In genomic region chr13:104228384-104229066, GRCm38 (mm10) we compare ENCODE assay signal across 8 mouse cellular contexts. TPM values are rescaled to one million over a fixed set of nuclear protein-coding genes. Genes with fewer than 3 reads are reported as not detected.
DNase-seq lines count a peak whose midpoint lies in the region; ATAC-seq and TF ChIP-seq lines count a peak whose summit lies in the region.

Cenpk (plus strand) TSS chr13:104228611.
Ppwd1 (minus strand) TSS chr13:104228843.

- in situ Hi-C loops in Patski (cut with MboI; ENCODE audit: low pct_unique_long_range_greater_than_20kb) = no loop called here

- H3K4me3 ChIP-seq in hindbrain, embryonic 13.5 days = peak within 1 kb of the TSS; percentile 74

- no peaks in the 10 kb centered on the region for H3K27me3 ChIP-seq in Patski
- no peaks in the 10 kb centered on the region for H3K27me3 ChIP-seq in hindbrain, embryonic 13.5 days

- CTCF ChIA-PET in Patski (lab: Charles Lee) = interaction anchor here (0.8 to 0.9 kb wide), 2 partner anchors 57 to 62 kb away, joined by 3 read pairs; no protein-coding TSS in a partner anchor

- H3K36me3 ChIP-seq in hindbrain, embryonic 13.5 days = no peaks in the 10 kb centered on the region

- peak; percentile 96 for ATAC-seq in Patski
- ATAC-seq in hindbrain, embryonic 13.5 days (ENCODE audit: low FRiP score) = peak; percentile 100

- peak within 1 kb of the TSS; percentile 86 for H3K9ac ChIP-seq in hindbrain, embryonic 13.5 days

- peak within 1 kb of the TSS; percentile 94 for H3K27ac ChIP-seq in hindbrain, embryonic 13.5 days

- no peak for TF ChIP-seq CTCF in Patski (IDR thresholded peaks at IDR 0.05)

- WGBS in hindbrain, embryonic 13.5 days = under 1% methylated on average over 55 of the region's 55 CpGs

- H3K9me3 ChIP-seq in hindbrain, embryonic 13.5 days = no peaks in the 10 kb centered on the region

- H3K4me1 ChIP-seq in hindbrain, embryonic 13.5 days (replicated peaks) = peaks cover 16% of the 10 kb centered on the region

- peak within 1 kb of the TSS; percentile 73 for H3K4me2 ChIP-seq in hindbrain, embryonic 13.5 days

- POLR2A ChIA-PET in Patski (lab: Charles Lee) = interaction anchor here (0.7 kb wide), 1 partner anchor 89 kb away, joined by 7 read pairs; no protein-coding TSS in a partner anchor

- DNase-seq in Patski (ENCODE audit: low read depth, low spot score) = peak; percentile 86
- DNase-seq in cerebellum, postnatal 14 days = peak; percentile 97 to 98
- DNase-seq in frontal cortex, postnatal 14 days (ENCODE audit: low spot score in 2 of 2) = peak; percentile 94 to 97
- DNase-seq in layer of hippocampus, postnatal 25 days (ENCODE audit: extremely low spot score in 1 of 2, low spot score in 1 of 2) = peak; percentile 93 to 95
- DNase-seq in lung, postnatal 25 days (ENCODE audit: low spot score) = peak; percentile 96
- DNase-seq in retina, embryonic 14.5 days (ENCODE audit: low spot score) = peak; percentile 99
- DNase-seq in thymus, postnatal 4 days = peak; percentile 96

RNA-seq across cellular contexts. Expression of gene Cenpk, which starts in this region (rescaled TPM):
- 16.6 TPM for polyA plus RNA-seq in Patski (2021)
- polyA plus RNA-seq in hindbrain, embryonic 13.5 days (2015; fragmentation: Nextera tagmentation; extraction: Ambion mirVana) = 16.6 and 18.6 TPM in 2 replicates
- 1 to 10 TPM; 1.0 to 1.4 TPM for total RNA-seq in layer of hippocampus, postnatal 25 days (2021)

RNA-seq across cellular contexts. Expression of gene Ppwd1, which starts in this region (rescaled TPM):
- polyA plus RNA-seq in Patski (2021) = 26.5 TPM
- polyA plus RNA-seq in hindbrain, embryonic 13.5 days (2015; fragmentation: Nextera tagmentation; extraction: Ambion mirVana) = 9.0 and 9.6 TPM in 2 replicates
- 10 to 100 TPM; 11.6 to 14.1 TPM for total RNA-seq in layer of hippocampus, postnatal 25 days (2021)

Comparison
In these comparisons a context has a peak if more than half of its experiments do, and no peak if none do; other contexts are left out.
1. Peak in every context shown above with its lines: DNase-seq, ATAC-seq, H3K4me3 ChIP-seq and H3K27ac ChIP-seq.